Mouse (Mus musculus): ENCODE measurements around the gene Grap2.
A peak's percentile ranks its signal among the peaks of the same experiment; 100 is the strongest.

Gene Grap2

DNA sequence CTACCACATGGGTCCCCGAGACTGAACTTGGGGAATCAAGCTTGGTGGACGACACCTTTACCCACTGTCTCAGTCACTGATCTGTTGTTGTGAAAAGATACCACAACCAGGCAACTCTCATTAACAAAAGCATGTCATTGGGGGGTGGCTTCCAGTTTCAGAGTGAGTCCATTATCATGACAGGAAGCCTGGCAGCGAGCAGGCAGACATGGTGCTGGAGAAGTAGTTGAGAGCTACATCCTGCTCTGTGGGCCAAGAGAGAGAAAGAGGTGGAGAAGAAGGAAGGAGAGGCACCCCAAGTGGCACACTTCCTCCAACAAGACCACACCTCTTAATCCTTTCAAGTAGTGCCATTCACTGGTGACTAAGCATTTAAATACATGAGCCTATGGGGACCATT, 67.5 kb downstream of the Grap2 start:
- DNase-seq, result no peak

DNA sequence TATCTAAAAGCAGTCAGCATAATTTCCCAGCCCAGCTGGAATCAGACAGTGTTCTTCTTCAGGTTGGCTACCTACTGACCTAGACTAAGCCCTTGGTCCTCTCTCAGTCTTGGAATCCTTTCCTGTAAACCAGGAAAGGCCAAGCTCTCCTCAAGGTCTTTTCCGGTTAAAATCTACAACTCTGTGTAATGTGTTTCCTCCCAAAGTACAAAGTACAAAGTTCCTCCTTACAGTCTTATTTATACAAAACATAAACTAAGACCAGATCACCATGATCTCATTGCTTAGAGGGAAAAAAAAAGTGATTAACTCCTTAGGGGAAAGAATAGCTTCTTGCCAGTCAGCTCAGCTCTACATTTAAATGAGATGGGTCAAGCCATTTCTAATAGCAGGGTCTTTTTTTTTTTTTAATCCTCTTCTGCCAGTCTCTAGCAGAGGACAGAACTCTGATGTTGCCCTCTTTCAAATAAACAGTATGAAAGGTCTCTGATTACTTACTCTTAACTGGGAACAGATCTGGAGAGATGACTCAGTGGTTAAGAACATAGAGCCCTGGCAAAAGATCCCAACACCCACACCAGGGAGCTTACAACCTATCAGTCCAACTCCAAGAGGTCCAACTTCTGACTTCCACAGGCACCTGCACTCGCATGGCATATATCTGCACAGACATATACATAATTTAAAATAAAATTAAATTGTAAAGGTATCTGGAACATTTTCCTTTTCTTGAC, 69.5 kb downstream of the Grap2 start:
- no peak for DNase-seq

DNA sequence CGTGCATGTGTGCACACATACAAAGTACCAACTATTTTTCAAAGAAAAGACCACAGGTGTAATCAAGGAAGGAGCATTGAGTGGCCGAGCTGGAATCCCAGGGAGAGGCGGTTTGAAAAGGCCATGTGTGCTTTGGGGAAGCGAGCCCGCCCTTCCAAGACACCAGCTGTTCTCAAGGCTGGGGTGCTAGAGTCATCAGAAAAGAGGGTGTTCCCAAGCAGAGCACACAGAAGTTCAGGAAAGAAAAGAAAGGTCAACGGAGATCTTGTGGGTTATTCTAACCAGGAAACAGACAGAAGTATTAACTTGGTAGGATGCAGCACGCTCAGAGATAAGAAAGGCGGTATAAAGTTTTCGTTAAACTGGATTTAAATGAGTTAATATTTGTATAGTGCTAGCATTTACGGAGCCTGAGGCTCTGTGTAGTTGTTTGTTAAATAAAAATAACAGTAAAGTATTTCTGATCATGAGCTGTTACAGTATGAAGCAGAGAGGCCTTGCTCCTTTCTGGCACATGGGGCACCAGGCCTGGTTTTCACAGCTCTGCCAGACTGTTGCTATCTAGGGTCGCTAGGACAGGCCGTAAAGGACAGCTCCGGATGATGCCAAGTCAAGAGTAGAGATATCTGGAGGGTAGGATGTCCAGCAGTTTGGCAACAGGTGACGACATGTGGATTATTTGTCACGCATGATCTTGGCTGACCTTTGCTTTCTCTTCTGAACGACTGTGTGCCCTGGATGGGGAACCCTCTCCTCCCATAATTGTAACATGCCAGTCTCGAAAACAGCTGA, 72.8 kb downstream of the Grap2 start:
- DNase-seq, result no peak

DNA sequence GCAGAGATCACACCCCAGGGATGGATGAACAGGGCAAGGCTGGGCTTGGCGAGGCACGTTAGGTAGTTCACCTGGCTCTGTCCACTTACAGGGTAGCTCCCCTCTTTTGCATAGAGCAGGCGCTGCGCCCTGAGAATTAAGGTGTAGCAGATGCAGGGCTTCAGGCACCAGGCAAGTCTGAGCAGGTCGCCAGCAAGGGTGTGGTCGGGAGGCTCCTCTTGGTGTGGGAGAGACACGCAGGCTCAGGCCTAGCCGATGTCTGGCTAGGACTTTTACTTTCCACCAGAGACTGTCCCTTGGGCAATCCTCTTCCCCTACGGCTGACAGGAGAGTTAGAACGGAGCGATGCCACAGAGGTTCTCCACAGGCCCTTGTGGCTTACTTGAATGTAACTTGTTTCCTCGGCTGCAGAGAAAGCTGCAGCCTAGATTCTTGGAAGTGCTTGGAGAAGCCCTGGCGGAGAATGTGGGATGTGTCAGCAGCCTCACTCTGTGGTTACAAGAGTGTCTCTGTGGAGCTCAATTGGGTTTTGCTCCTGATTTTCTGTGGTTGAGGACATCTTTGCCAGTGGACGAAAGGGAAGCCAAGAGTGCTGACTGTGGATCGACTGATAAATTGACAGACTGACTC, 76.7 kb downstream of the Grap2 start:
- DNase-seq, result no peak

DNA sequence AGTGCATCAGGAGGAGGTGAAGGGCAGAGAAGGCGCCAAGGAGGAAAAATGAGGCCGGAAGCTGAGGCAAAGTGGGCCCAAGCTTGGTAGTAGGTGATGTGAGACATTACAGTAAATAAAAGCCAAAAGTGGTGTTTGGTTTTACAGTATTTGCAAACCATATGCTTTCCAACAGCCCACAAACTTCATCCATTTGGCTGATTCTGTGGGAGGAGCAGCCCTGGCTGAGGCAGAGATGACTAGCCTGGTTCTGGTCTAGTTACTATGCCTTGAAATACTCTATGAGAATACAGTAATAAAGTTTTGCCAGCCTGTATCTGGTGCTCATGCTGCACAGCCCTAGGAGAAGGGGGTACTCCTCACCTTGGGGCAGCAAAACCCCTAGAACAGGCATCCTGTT, 78.0 kb downstream of the Grap2 start:
- DNase-seq, result no peak

DNA sequence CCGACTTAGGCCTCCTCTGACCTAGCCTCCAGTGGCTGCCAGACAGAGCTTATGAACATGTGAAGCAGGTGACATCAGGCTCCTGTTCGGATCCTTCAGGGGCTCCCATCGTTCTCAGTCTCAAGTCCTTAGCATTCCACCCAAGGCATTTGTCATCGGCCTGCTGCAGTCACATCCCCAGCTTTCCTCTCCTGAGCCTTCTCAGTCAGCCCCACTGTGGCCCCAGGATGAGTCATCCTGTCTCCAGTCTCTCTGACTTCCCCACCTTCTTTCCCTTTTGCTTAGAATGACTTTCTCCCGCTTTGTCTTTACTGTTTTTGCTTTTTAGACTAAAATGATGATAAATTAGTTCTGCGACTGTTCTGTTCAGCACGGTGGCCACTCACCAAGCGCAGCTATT, 81.5 kb downstream of the Grap2 start:
- no peak for DNase-seq

DNA sequence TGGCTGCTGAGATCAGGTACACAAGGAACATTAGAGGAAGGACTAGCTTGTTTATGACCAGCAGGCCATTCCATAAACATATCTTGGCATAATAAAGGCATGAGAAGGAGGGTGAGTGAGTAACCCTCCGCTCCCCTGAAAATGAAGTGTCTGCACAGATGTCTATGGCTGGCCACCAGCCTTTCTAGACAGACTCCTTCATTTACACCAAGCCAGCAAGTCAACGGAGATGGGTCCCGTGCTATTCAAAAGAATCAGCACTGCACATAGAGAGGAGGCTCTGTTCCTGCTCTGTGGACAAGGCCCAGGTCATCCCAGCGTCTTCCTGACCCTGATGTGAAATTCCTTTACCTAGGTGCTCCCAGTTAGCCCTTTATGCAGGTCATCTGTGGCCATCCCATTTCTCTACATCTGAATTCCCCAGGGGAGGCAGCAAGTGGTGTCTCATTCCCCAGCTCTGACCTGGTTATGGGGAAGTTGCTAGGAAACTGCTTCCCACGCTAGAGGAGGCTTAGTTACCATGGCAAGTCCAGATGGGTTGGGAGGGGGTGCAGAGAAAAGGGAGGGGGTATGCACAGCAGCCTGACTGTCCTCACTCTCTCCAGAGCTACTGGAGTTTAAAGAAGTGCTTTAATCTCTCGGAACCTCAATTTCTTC, 86.5 kb downstream of the Grap2 start:
- no peak for DNase-seq

DNA sequence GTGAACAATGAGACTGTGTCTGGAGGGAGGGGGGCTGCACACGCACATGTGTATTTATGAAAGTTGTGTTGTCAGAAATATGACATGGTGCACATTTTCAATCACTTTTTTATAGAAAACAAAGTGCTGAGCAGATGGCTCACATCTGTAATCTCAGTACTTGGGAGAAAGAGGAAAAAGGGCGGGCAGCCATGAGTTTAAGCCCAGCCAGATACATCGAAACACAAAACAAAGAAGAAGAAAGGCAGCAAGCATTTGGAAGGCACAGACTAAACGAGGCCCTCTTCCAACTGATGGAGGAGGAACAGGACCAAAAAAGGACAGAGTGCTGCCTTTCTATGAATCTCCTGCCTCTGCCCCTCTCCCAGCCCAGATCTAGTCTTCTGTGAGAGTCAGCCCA, 88.6 kb downstream of the Grap2 start:
- no peak for DNase-seq

DNA sequence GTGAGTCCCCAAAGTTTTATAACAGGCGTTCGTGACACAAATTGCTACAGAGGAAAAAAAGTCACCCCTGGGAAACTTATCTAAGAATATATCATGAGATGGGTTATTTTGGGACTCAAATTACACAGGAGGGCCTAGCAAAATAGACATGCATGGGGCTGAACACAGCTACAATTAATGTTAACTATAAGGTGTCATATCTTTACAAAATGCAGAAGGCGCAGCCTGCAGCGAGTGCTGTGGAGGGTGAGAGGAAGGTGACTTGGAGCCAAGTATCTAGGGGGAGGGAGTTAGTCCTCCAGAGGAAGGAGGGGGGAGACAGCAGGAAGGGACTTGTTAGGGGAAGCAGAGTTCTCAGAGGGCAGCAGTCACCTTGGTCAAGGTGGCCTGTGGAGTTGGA, 92.0 kb downstream of the Grap2 start:
- no peak for DNase-seq

DNA sequence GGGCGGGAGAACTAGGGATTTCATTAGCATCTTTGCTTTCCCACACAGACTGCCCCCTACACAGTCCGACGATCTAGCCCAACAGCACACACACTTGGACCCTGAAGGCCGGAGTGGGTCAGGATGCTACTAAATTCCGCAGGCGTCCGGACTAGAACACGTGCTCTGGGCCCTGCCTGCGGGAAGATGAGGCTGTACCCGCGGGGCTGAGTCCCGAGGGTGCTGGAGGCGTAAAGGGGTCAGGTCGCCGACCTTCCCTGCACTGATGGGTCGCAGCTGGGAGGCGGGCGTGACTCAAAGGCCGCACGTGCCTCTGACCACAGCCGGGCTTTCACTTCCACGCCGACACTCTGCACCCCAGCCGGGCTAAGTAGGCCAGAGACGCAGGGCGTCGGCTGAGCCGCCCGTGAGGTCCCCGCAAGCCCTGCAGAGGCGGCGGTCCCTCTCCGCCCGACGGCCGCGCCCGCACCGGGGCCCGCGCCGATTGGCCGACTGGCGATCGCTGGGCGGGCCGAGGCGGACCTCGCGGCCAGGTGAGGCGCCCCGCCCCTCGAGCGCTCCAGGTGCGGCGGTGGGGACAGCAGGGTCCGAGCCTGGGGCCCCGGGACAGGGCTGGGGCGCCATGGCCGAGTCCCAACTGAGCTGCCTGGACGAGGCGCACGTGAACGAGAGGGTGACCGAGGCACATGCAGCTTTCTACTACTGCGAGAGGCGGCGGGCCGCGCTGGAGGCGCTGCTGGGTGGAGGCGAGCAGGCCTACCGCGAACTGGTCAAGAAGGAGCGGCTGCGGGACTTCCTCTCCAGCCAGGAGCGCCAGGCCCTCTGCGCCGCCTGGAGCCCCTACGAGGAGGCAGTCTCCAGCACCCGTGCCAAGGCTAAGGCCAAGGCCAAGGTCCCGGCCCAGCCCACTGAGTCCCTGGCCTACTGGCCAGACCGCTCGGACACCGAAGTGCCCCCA, 99.2 kb downstream of the Grap2 start, which contains the start of gene Fam83f:
TSS of gene Fam83f (plus strand) at position 553 of the 958 bp plus-strand sequence.
- DNase-seq, result peak; percentile 54 to 80

DNA sequence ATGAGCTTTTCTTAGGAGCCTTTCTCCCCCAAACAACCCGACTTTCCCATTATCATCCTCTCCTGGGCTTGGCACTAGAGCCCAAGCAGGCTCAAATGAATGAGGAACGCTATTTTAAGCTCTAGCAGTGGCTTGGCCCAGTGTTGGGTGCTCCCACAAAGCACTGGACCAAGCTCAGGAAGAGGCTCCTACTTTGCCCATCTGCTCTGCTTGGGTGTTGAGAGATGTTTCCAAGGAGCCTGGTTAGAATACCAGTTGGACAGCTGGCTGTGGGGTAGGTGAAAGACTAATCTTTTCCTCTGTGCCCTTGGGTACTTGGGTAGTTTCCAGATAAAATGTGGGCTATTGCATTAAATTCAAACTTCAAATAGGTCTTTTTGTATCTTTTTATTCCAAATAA, 100.4 kb downstream of the Grap2 start:
- DNase-seq, result no peak

DNA sequence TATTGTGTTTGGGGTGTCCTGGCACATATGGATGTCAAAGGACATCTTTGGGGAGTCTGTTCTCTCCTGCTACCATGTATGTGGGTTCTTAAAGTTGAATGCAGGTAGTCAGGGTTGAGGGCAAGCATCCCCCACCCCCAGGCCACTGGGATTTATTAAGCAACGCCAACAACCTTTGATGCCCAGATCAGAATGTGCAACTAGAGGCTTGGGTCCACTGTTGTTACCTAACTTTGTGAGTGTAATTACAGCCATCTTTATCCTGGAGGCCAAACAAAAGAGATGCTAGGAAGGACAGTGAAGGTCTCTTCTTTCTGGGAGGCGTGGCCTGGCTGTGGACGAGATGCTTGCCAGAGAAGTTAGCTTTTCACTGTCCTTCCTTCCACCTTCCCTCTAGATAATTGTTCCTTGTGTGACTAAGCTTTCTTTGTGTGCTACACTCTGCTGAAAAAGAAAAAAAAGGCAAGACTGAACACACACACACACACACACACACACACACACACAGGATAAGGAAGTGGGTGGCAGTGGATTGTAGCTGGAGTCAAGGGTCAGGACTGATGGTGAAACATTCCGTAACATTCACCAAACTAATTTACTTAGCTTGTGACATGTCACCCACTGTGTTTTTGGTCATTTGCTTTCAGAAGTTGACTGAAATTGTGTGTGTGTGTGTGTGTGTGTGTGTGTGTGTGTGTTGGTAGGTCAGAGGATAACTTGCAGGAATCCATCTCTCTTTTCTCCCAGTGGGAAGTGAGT, 101.1 kb downstream of the Grap2 start:
- DNase-seq, result no peak

DNA sequence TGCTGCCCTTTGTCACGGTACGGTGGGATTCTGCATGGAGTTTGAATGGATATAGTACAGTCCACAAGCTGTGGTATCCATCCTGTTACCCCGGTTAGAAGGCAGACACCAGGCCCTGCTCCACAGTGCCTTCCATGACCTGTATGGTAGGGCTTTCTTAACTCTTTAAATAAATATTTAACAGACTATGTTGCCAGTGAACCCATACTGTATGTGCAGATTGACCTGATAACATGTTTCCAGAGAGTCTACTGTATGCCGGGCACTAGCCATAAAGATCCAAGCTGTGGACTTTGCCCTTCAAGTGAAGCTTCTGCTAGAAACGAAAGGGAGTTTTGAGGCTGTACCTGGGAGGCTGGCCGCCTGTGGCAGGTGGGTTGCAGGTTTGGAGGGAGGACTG, 102.3 kb downstream of the Grap2 start:
- DNase-seq, result no peak

DNA sequence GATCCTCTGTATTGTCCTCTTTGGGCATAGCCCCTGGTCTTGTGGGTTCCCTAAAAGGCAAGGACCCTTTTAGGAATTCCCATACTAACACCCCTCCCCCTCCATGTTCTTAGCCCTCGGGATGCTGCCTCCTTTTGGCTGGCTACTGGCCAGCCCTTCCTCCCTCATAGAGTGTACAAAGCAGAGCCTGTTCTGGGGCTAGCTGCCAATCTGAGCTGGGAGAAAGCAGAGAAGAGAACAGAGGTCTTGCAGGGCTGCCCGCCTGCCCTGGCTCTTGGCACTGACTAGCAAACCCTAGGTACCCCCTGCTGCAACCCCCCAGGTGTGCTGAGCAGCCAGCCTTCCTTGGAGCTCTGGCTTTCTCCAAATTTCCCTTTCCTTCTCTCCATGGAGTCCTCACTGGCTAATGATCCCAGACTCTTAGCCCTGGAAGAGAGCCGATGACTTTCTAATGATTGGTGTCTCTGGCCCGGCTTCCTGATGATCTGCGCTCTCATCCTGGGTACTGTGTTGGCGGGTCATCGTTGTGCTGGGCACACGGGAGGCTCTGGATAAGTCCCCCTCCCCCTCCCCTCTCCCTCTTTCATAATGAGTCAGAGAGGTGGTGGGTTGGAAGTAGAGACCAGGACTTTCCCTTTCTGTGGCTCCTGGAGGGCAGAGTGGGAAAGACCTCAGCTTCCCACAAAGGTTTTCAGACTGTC, 107.3 kb downstream of the Grap2 start:
- DNase-seq, result peak; percentile 80 to 87

DNA sequence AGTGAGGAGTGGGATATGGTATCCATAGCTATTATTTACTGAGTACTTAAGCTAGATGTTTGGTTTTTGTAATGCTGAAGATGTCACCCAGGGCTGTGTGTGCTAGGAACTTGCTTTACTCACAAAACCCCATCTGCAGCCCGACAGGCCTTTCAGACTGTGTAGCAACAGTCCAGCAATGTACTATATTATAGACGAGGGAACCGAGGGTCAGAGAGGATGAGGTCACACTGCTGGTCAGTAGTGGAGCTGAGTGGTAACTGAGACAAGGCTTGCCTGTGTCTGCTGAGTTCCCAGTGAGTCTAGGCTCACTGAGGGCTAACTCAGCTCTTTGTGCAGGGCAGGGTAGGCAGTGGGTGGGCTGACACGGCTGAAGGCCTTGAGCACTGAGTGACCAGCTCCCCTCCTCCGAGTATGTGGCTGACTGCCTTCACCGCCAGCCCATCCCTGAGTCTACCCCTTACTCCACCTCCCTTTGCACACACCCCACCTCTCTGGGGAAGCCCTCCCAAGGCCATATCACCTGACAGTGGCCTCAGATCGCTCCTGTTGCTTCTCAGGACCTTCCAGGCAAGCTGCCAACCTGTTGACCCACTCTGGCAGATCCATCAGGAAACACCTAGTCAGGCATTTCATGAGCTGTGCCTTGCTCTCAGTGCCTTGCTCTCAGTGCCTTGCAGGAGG, 108.1 kb downstream of the Grap2 start:
- DNase-seq, result peak; percentile 87 to 90

DNA sequence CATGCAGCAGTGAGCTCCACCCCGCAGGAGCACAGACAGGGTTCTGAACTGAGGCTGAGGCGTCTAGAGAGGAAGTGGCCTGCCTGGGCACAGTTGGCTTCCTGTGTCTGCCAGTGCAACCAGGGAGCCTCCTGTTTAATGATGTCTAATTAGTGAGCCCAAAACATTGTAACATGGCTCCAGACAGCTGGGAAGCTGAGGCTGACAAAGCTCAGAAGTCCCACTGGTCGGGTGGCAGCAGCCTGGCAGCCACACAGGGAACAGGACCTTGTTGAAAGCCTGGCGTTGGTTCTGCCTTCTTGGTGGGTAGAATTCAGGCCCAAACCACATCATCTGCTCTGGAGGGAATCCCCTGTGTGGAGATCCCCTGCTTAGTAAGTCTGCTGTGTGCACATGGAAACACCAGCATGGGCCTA, 109.1 kb downstream of the Grap2 start:
- peak in 1 of 2 experiments; percentile 5 for DNase-seq

DNA sequence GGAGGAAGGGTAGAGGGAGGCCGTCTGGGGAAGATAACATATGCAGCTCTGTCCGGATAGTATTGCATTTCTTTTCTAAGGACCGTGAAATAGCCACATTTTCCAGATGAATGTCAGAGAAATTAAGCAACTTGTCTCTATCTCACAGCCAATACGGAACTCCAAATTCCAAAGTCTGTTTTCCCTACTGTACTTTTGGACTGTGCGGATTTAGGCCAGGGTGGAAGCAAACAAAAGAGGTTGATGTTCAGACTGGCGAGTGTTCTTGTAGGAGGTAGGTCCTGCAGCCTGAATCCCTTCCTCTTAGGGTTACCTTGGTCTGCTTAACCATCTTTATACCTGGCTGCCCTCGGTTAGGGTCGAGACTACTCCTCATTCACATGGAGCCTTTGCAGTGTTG, 109.9 kb downstream of the Grap2 start:
- DNase-seq, result peak; percentile 33 to 62

DNA sequence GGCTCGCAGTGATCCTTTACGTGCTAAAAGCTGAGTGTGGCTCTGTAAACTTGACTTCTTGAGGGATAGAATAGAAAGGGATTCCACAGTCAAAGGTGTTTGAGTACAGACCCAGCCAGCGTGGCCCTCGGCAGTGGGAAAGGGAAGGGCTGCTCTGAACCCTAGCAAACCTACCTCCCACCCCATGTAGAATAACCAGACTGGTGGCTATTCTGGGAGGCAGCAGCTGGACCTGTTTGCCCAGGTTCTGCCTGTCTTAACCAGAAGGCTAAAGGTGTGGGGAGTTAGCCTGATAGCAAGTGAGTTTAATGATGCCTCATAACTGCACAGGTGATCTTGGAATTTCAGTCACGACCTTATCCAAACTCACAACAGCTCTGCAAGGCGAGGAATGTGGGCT, 110.8 kb downstream of the Grap2 start:
- peak; percentile 52 to 55 for DNase-seq

DNA sequence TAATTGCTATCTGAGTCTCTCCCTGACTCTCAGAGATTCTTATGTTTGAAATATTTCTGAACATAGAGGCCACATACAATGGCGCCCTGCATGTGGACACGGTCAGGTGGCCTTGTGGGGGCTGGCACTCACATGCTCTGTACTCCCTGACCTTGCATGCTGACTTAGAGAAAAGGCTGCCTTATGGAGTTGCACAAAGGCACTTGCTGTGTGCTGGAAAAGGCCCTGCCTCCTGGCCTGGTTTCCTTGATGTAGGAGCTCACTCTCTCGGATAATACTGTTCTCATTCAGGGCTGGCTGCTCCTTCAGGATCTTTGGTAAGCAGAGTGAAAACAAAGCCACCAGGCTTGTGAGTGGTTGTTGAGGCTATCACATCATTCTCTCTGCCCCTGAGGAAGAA, 111.6 kb downstream of the Grap2 start:
- peak in 1 of 2 experiments; percentile 31 for DNase-seq
